Mouse (Mus musculus): ENCODE data around the gene Pde8a. TPM values are rescaled to one million over a fixed set of nuclear protein-coding genes. Genes with fewer than 3 reads are reported as not detected.

Gene Pde8a
- total RNA-seq, 2 experiments from 2014 or later = 32.3 TPM; not detected in 1

- ATAC-seq (replicated peaks; ENCODE audit: low FRiP score, poor library complexity, severe bottlenecking) = no peak
Measured at GRCm38 (mm10) chr7:81327661-81328060, 114.3 kb downstream of the Pde8a start.

GRCm38 (mm10) chr7:81330767-81331166 is 117.4 kb downstream of the Pde8a start:
- ATAC-seq (replicated peaks; ENCODE audit: low FRiP score, poor library complexity, severe bottlenecking) = no peak

- no peak for ATAC-seq (replicated peaks; ENCODE audit: low FRiP score, poor library complexity, severe bottlenecking)
Measured at GRCm38 (mm10) chr7:81331851-81332250, 118.5 kb downstream of the Pde8a start.

- no peak for ATAC-seq (replicated peaks; ENCODE audit: low FRiP score, poor library complexity, severe bottlenecking)
Measured at GRCm38 (mm10) chr7:81335705-81336431, 122.5 kb downstream of the Pde8a start.

- no peak for ATAC-seq (replicated peaks; ENCODE audit: low FRiP score, poor library complexity, severe bottlenecking)
Measured at GRCm38 (mm10) chr7:81336432-81336786, 123.0 kb downstream of the Pde8a start.

GRCm38 (mm10) chr7:81337785-81338521 is 124.6 kb downstream of the Pde8a start:
- ATAC-seq (replicated peaks; ENCODE audit: low FRiP score, poor library complexity, severe bottlenecking) = no peak

GRCm38 (mm10) chr7:81338522-81338873 is 125.1 kb downstream of the Pde8a start:
- no peak for ATAC-seq (replicated peaks; ENCODE audit: low FRiP score, poor library complexity, severe bottlenecking)

GRCm38 (mm10) chr7:81339783-81340182 is 126.4 kb downstream of the Pde8a start:
- ATAC-seq (replicated peaks; ENCODE audit: low FRiP score, poor library complexity, severe bottlenecking) = no peak

GRCm38 (mm10) chr7:81341563-81341962 is 128.2 kb downstream of the Pde8a start:
- no peak for ATAC-seq (replicated peaks; ENCODE audit: low FRiP score, poor library complexity, severe bottlenecking)

GRCm38 (mm10) chr7:81342356-81343094 is 129.1 kb downstream of the Pde8a start:
- ATAC-seq (replicated peaks; ENCODE audit: low FRiP score, poor library complexity, severe bottlenecking) = no peak

- no peak for ATAC-seq (replicated peaks; ENCODE audit: low FRiP score, poor library complexity, severe bottlenecking)
Measured at GRCm38 (mm10) chr7:81343316-81343715, 129.9 kb downstream of the Pde8a start.

GRCm38 (mm10) chr7:81343831-81344230 is 130.4 kb downstream of the Pde8a start:
- peak; percentile 37; the same call in 1 of the 2 replicates for ATAC-seq (replicated peaks; ENCODE audit: low FRiP score, poor library complexity, severe bottlenecking)

GRCm38 (mm10) chr7:81344544-81345446 is 131.4 kb downstream of the Pde8a start, which contains the start of gene Rps17:
TSS of gene Rps17 (minus strand) at chr7:81345254.
- peak; percentile 88 for ATAC-seq (replicated peaks; ENCODE audit: low FRiP score, poor library complexity, severe bottlenecking)

- peak; percentile 20; the same call in 1 of the 2 replicates for ATAC-seq (replicated peaks; ENCODE audit: low FRiP score, poor library complexity, severe bottlenecking)
Measured at GRCm38 (mm10) chr7:81345447-81346170, 132.2 kb downstream of the Pde8a start.

- no peak for ATAC-seq (replicated peaks; ENCODE audit: low FRiP score, poor library complexity, severe bottlenecking)
Measured at GRCm38 (mm10) chr7:81348206-81348605, 134.8 kb downstream of the Pde8a start.

GRCm38 (mm10) chr7:81351826-81352225 is 138.4 kb downstream of the Pde8a start:
- ATAC-seq (replicated peaks; ENCODE audit: low FRiP score, poor library complexity, severe bottlenecking) = no peak

GRCm38 (mm10) chr7:81355746-81356145 is 142.3 kb downstream of the Pde8a start:
- ATAC-seq (replicated peaks; ENCODE audit: low FRiP score, poor library complexity, severe bottlenecking) = no peak

GRCm38 (mm10) chr7:81356360-81356759 is 143.0 kb downstream of the Pde8a start:
- ATAC-seq (replicated peaks; ENCODE audit: low FRiP score, poor library complexity, severe bottlenecking) = no peak

- ATAC-seq (replicated peaks; ENCODE audit: low FRiP score, poor library complexity, severe bottlenecking) = no peak
Measured at GRCm38 (mm10) chr7:81356975-81357374, 143.6 kb downstream of the Pde8a start.

Data from erythroid progenitor cell, adult 5-6 weeks (primary cell).